Mouse (Mus musculus): ENCODE measurements at regions not wholly inside any gene's neighbourhood (a gene's known extent, or its start where the extent isn't known, plus 50 kb on each side); places are given as distances from the start of the nearest gene placed in this dataset.

GRCm38 (mm10) chr14:64533591-64534151 lies 429.6 kb downstream of the Prss52 start:
- TF ChIP-seq POLR2A (IDR thresholded peaks at IDR 0.05; ENCODE audit: borderline replicate concordance, low read depth, low read length) = no peak
- TF ChIP-seq CTCF (IDR thresholded peaks at IDR 0.05; ENCODE audit: low read depth, low read length) = no peak

All from bone marrow macrophage, adult 2 months (primary cell).